Mouse (Mus musculus): ENCODE measurements around the gene Tnnt3.

GRCm38 (mm10) chr7:142538766-142539165 is 40.1 kb downstream of the Tnnt3 start:
- no peak for TF ChIP-seq GABPA (IDR thresholded peaks at IDR 0.05; ENCODE audit: low read depth, low read length)
- no peak for TF ChIP-seq RAD21 (IDR thresholded peaks at IDR 0.05; ENCODE audit: low read depth, low read length)
- TF ChIP-seq CHD2 (IDR thresholded peaks at IDR 0.05; ENCODE audit: low read length) = no peak
- TF ChIP-seq EP300 (IDR thresholded peaks at IDR 0.05; ENCODE audit: low read depth in 1 of 2, low read length in 2 of 2) = no peak
- TF ChIP-seq TCF12 (IDR thresholded peaks at IDR 0.05; ENCODE audit: low read depth, low read length) = no peak
- TF ChIP-seq POLR2A (IDR thresholded peaks at IDR 0.05; ENCODE audit: control insufficient read depth in 1 of 2, insufficient read depth in 1 of 2, low read depth in 1 of 2, low read length in 2 of 2, poor library complexity in 1 of 2) = no peak
- no peak for TF ChIP-seq BHLHE40 (IDR thresholded peaks at IDR 0.05; ENCODE audit: borderline replicate concordance, low read depth, low read length)
- TF ChIP-seq MAFK (IDR thresholded peaks at IDR 0.05; ENCODE audit: borderline replicate concordance, low read depth, low read length) = no peak
- TF ChIP-seq UBTF (IDR thresholded peaks at IDR 0.05; ENCODE audit: borderline replicate concordance, insufficient read depth, low read depth, low read length) = no peak
- no peak for TF ChIP-seq GATA1 (IDR thresholded peaks at IDR 0.05; ENCODE audit: low read depth, low read length)
- TF ChIP-seq POLR2AphosphoS2 (IDR thresholded peaks at IDR 0.05; ENCODE audit: low read length) = no peak
- no peak for TF ChIP-seq JUND (IDR thresholded peaks at IDR 0.05; ENCODE audit: low read depth, low read length)
